Mouse (Mus musculus): Measurements from ENCODE around the gene Gm20708.

Gene Gm20708

DNA sequence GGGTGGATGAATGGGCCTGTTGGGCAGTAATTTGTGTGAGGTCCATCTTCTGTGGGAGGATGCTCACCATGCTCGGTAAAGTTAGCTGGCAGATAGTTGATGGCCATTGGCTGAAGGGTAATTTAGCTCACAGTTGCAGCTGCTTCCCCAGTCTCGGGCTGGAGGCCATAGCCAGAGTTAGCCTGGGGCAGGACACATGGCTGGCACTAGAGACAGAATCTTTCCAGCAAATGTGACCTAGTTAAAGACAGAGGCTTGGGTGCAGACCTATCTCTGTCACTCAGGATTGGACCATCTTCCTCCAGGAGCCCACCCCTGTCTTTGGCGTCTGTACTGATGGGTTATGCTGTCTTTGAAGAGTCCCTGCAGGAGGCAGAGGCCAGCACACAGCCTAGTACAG lies 48.9 kb downstream of the Gm20708 start:
- DNase-seq (ENCODE audit: extremely low read depth, insufficient read length, low spot score) = no peak

DNA sequence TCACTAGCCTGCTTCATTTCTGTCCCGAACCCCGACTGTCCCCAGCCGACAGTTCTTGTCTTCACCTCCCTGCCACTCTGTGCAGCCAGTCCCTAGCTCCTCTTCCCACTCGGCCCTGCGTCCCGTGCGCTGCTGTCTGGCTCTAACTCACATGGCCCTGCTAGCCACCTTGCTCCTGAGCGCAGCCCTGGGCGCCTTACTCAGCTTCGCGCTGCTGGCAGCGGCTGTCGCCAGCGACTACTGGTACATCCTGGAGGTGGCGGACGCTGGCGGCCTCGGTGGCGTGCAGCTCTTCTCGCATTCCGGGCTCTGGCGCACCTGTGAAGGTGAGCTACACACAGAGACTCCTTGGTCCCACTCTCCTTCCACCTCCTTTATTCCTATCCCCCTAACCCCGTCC lies 51.1 kb downstream of the Gm20708 start, which contains the start of gene Tmem235:
Gene Tmem235, plus strand, starts transcription at position 152 of the 400 bp plus-strand sequence.
- DNase-seq (ENCODE audit: extremely low read depth, insufficient read length, low spot score) = no peak

GRCm38 (mm10) chr11:117863174-117863856 lies 53.8 kb downstream of the Gm20708 start:
- no peak for DNase-seq (ENCODE audit: extremely low read depth, insufficient read length, low spot score)

GRCm38 (mm10) chr11:117864805-117865204 lies 55.3 kb downstream of the Gm20708 start:
- no peak for DNase-seq (ENCODE audit: extremely low read depth, insufficient read length, low spot score)

- no peak for DNase-seq (ENCODE audit: extremely low read depth, insufficient read length, low spot score)
Observed at GRCm38 (mm10) chr11:117865988-117866387, 56.5 kb downstream of the Gm20708 start.

DNA sequence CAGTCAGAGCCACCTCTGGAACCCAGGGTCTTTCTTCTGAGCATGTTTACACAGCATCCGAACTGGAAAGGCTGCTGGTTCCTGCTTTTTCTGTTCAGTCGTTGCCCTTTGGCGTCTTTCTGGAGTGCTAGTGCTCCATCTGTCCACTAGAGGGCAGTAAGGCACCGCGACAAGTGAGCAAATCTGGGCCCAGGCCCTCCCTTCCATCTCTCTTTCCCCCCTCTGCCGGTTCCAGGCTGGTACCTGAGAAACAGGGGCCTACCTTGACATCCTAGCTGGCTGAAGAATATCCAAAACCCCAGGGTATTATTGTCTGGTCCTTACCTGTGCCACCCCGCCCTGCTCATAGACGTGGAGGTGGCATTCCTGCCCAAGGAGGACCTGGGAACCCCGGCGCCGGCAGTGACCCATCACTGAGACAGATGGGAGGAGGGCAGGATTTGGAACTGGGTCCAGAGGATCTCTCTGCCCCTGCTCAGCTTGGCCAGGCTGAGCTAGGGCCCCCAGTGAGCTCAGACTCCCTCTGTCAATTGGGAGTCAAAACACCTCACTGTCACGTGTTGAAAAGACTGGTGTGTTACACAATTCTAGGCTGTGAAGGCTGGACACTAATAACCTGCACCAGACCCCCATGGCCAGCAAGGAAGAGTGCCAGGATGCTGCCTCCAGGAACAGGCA lies 61.4 kb downstream of the Gm20708 start:
- peak; percentile 41 for DNase-seq (ENCODE audit: extremely low read depth, insufficient read length, low spot score)

- no peak for DNase-seq (ENCODE audit: extremely low read depth, insufficient read length, low spot score)
Observed at GRCm38 (mm10) chr11:117871376-117871775, 61.9 kb downstream of the Gm20708 start.

- no peak for DNase-seq (ENCODE audit: extremely low read depth, insufficient read length, low spot score)
Observed at GRCm38 (mm10) chr11:117871911-117872584, 62.6 kb downstream of the Gm20708 start.

DNA sequence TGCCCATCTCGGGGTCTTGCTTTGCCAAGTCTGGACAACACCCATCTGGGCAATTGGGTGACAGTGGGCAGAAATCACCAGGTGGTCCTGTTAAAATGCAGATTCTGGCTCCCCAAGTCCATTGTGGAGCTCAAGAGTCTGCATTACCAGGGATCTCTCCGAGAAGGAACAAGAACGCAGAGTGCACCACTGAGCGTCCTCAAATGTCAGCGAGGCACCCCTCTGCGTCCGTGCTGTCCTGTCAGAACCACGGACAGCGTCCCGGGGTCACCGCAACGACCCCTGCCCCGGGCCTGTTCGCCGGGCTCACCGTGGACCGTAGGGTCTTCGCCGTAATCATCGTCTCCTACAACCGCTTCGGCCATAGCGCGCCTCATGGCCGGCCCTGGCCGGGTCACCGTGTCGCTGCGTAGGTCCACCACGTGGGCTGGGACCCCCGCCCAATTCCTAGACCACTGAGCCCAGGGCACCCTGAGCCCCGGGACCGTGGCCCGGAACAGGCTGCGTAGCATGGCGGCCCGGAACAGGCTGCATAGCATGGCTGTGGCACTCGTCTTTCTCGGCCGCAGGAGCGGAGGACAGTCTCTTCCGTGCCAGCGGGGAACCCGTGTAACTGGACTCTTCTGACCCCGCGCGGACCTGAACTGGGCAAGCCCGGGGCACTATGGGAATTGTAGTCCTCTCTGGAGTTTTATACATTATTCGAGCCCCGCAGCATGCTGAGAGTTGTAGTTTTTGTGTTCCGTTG lies 63.6 kb downstream of the Gm20708 start, which contains the start of gene Tha1:
Gene Tha1, minus strand, starts transcription at position 621 of the 748 bp plus-strand sequence.
- DNase-seq (ENCODE audit: extremely low read depth, insufficient read length, low spot score) = no peak

- DNase-seq (ENCODE audit: extremely low read depth, insufficient read length, low spot score) = no peak
Observed at GRCm38 (mm10) chr11:117874419-117874818, 65.0 kb downstream of the Gm20708 start.

- DNase-seq (ENCODE audit: extremely low read depth, insufficient read length, low spot score) = no peak
Observed at GRCm38 (mm10) chr11:117875681-117876080, 66.2 kb downstream of the Gm20708 start.

DNA sequence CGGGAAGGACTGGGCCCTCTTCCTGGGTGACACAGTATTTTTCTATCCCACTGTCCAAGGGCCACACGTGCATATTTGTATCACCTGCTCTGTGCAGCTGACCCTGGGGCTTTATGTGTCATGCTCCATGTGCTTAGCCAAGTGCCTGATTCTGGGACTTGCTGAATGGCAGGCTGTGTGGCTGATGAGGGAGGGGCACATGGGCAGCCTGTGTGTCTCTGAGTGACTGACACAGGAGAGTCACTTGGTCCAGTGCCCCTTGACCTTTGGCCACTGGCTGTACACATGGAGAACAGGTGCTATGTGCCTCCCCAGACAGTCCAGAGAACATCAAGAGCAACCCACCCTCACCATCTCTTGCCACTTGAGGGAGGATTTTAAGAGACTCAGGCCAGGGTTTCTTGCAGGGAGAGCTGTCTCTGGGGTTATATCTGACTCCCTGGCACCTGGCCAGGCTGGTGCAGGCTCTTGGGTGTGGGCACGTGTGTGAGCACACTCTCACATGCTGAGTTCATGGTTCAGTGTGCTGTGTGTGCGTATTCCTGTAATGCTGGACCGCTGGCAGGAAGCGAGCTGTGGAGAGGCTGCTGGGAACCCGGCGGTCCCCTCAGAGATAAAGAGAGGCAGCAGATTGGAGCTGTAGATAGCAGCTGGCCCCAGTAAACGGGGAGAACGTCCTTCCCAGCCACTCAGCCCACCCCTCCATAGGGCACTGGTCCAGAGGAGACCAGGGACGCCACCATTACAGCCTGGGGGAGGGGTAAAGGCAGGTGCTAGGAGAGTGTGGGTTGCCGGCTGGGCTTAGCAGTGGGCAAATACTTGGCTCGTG lies 68.7 kb downstream of the Gm20708 start:
- DNase-seq (ENCODE audit: extremely low read depth, insufficient read length, low spot score) = no peak

DNA sequence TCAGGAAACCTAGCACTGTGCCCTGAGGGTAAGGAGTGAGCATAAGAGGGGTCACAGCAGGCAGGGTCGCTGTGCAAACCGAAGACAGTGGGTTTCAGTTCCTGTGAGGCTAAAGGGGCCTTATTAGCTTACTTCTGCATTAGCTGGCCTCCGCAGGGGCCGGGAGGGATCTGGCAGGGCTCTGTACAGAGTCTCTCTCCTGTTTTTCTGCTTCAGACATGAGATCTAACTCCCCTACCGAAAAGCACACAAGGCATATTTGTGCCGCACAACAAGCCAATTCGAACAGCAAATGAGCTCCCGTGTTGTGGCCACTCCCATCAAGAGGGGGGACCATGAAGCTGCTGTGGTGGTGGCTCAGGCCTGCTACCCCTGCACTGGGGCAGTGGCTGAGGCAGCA lies 69.4 kb downstream of the Gm20708 start:
- no peak for DNase-seq (ENCODE audit: extremely low read depth, insufficient read length, low spot score)

GRCm38 (mm10) chr11:117879676-117880075 lies 70.2 kb downstream of the Gm20708 start:
- peak; percentile 53 for DNase-seq (ENCODE audit: extremely low read depth, insufficient read length, low spot score)

GRCm38 (mm10) chr11:117880336-117880976 lies 71.0 kb downstream of the Gm20708 start:
- no peak for DNase-seq (ENCODE audit: extremely low read depth, insufficient read length, low spot score)

- no peak for DNase-seq (ENCODE audit: extremely low read depth, insufficient read length, low spot score)
Observed at GRCm38 (mm10) chr11:117880977-117881358, 71.5 kb downstream of the Gm20708 start.

GRCm38 (mm10) chr11:117881787-117882186 lies 72.3 kb downstream of the Gm20708 start:
- no peak for DNase-seq (ENCODE audit: extremely low read depth, insufficient read length, low spot score)

GRCm38 (mm10) chr11:117882208-117882607 lies 72.7 kb downstream of the Gm20708 start:
- DNase-seq (ENCODE audit: extremely low read depth, insufficient read length, low spot score) = no peak

DNA sequence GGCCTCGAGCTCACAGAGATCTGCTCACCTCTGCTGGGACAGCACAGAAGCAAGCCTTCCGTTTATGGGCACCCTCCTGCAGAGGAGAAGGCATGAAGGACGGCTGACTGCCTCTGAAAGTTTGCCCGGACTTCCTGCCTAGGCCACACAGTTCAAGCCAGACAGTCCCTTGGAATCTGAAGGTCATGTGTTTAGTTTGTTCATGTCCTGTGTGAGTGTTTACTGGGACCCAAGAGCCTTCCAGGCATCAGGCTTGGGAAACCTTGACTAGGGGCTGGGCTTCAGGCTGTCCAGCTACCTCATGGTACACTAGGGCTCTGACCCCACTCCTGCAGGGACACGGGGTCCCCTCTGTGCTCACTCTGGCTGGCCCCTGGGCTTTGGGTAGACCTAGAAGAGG lies 76.5 kb downstream of the Gm20708 start:
- no peak for DNase-seq (ENCODE audit: extremely low read depth, insufficient read length, low spot score)

All from 3134 (cell line).